ENCODE assay signal across 24 mouse cellular contexts in the genomic region with DNA sequence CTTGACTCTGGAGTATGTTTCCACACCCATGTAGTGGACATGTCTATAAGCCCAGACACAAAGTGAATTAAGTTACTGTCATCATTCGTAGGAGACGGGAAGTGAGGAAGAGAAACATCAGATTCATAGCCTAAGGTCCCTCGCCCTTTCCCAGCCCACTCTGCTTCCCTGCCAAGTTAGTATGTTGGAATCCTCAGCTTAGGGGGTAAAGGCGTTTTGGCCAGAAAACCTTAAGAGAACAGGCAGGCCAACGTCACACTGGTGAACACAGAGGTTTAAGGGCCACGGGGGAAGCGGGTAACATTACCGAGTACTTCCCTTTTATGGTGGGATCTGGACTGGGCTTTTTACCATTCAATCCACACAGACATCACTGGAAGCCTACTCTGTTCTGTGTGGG. TPM values are rescaled to one million over a fixed set of nuclear protein-coding genes. Genes with fewer than 3 reads are reported as not detected.
DNase-seq lines count a peak whose midpoint lies in the region; ATAC-seq and TF ChIP-seq lines count a peak whose summit lies in the region.
"Had no signal": no experiment of that assay in that cellular context is flagged by ENCODE, and none has a peak within 500 bp of the region (broad histone marks: within the 10 kb centered on the region; RNA-seq: fewer than 3 reads in every experiment).

No protein-coding gene starts in this region.

- no peaks in the 10 kb centered on the region for H3K36me3 ChIP-seq in heart, adult 2 months (ENCODE audit: control insufficient read depth, insufficient read depth, low read length)
- peaks cover 16% of the 10 kb centered on the region; the same call in 1 of the 2 replicates for H3K36me3 ChIP-seq in liver, adult 2 months (ENCODE audit: control insufficient read depth, insufficient read depth, low read length)
- no peaks in the 10 kb centered on the region for H3K36me3 ChIP-seq in liver, embryonic 12.5 days
- H3K36me3 ChIP-seq in neural tube, embryonic 13.5 days = no peaks in the 10 kb centered on the region
- no peaks in the 10 kb centered on the region for H3K36me3 ChIP-seq in neural tube, embryonic 15.5 days
- peaks cover 1% of the 10 kb centered on the region for H3K36me3 ChIP-seq in small intestine, adult 2 months (ENCODE audit: control insufficient read depth, insufficient read depth, low read length)
- H3K36me3 ChIP-seq: embryonic facial prominence, embryonic 13.5 days; forebrain, embryonic 12.5 days; hindbrain, embryonic 15.5 days; limb, embryonic 15.5 days; midbrain, embryonic 15.5 days; neural tube, embryonic 12.5 days had no signal

- peak overlapping the region; percentile 56 for H3K27ac ChIP-seq in heart, adult 2 months
- peak overlapping the region; percentile 94 for H3K27ac ChIP-seq in liver, adult 2 months (replicated peaks; ENCODE audit: insufficient read depth, low read depth, low read length)
- H3K27ac ChIP-seq in liver, embryonic 12.5 days = no peak overlapping the region
- no peak overlapping the region for H3K27ac ChIP-seq in neural tube, embryonic 13.5 days (replicated peaks)
- no peak overlapping the region for H3K27ac ChIP-seq in neural tube, embryonic 15.5 days (replicated peaks)
- peak overlapping the region; percentile 53; the same call in 1 of the 2 replicates for H3K27ac ChIP-seq in small intestine, adult 2 months (ENCODE audit: insufficient read depth, low read depth, low read length)
- H3K27ac ChIP-seq: embryonic facial prominence, embryonic 13.5 days; forebrain, embryonic 12.5 days; hindbrain, embryonic 15.5 days; limb, embryonic 15.5 days; midbrain, embryonic 15.5 days; neural tube, embryonic 12.5 days had no signal

- no peaks in the 10 kb centered on the region for H3K9me3 ChIP-seq in liver, embryonic 12.5 days (replicated peaks)
- no peaks in the 10 kb centered on the region for H3K9me3 ChIP-seq in neural tube, embryonic 13.5 days
- H3K9me3 ChIP-seq in neural tube, embryonic 15.5 days (replicated peaks) = no peaks in the 10 kb centered on the region
- H3K9me3 ChIP-seq: embryonic facial prominence, embryonic 13.5 days; forebrain, embryonic 12.5 days; hindbrain, embryonic 15.5 days; limb, embryonic 15.5 days; midbrain, embryonic 15.5 days; neural tube, embryonic 12.5 days had no signal

- H3K4me3 ChIP-seq in heart, adult 2 months = peak overlapping the region; percentile 20
- peak overlapping the region; percentile 93 for H3K4me3 ChIP-seq in liver, adult 2 months (ENCODE audit: insufficient read depth, low read depth, low read length)
- no peak overlapping the region for H3K4me3 ChIP-seq in liver, embryonic 12.5 days
- H3K4me3 ChIP-seq in neural tube, embryonic 13.5 days = no peak overlapping the region
- no peak overlapping the region for H3K4me3 ChIP-seq in neural tube, embryonic 15.5 days (replicated peaks)
- H3K4me3 ChIP-seq in small intestine, adult 2 months (ENCODE audit: low read depth, low read length) = peak overlapping the region; percentile 80
- H3K4me3 ChIP-seq: embryonic facial prominence, embryonic 13.5 days; forebrain, embryonic 12.5 days; limb, embryonic 15.5 days; midbrain, embryonic 15.5 days; neural tube, embryonic 12.5 days had no signal

- no peaks in the 10 kb centered on the region for H3K27me3 ChIP-seq in heart, adult 2 months (ENCODE audit: control insufficient read depth, insufficient read depth, low read length)
- no peaks in the 10 kb centered on the region for H3K27me3 ChIP-seq in liver, adult 2 months (ENCODE audit: control insufficient read depth, insufficient read depth, low read length)
- H3K27me3 ChIP-seq in liver, embryonic 12.5 days (replicated peaks) = peaks cover 50% of the 10 kb centered on the region
- H3K27me3 ChIP-seq in neural tube, embryonic 13.5 days = peaks cover 51% of the 10 kb centered on the region
- H3K27me3 ChIP-seq in neural tube, embryonic 15.5 days (replicated peaks) = peaks cover 51% of the 10 kb centered on the region
- no peaks in the 10 kb centered on the region for H3K27me3 ChIP-seq in small intestine, adult 2 months (ENCODE audit: control insufficient read depth, insufficient read depth, low read length)

- DNase-seq in heart, adult 2 months = no peak
- no peak for DNase-seq in heart, postnatal 4 days
- no peak for DNase-seq in liver, adult 2 months (ENCODE audit: extremely low read depth, low read depth, low spot score)
- no peak for DNase-seq in adrenal gland, postnatal 36 days
- DNase-seq: cerebellum, adult 18-20 months; cerebellum, postnatal 25 days; embryo, embryonic 11 days; gastrocnemius, postnatal 10 days; heart, adult 18-20 months; kidney, postnatal 36 days; left cerebral cortex, postnatal 4 days; right cerebral cortex, postnatal 4 days had no signal

- peak overlapping the region; percentile 76; the same call in 1 of the 2 replicates for H3K9ac ChIP-seq in heart, adult 2 months (ENCODE audit: low read depth, low read length)
- H3K9ac ChIP-seq in liver, adult 2 months (ENCODE audit: low read depth, low read length) = peak overlapping the region; percentile 98
- no peak overlapping the region for H3K9ac ChIP-seq in liver, embryonic 12.5 days
- H3K9ac ChIP-seq in neural tube, embryonic 13.5 days = no peak overlapping the region
- no peak overlapping the region for H3K9ac ChIP-seq in neural tube, embryonic 15.5 days (replicated peaks)
- H3K9ac ChIP-seq: embryonic facial prominence, embryonic 13.5 days; forebrain, embryonic 12.5 days; hindbrain, embryonic 15.5 days; limb, embryonic 15.5 days; midbrain, embryonic 15.5 days; neural tube, embryonic 12.5 days had no signal

- 79% methylated on average over 8 of the region's 8 CpGs for WGBS in heart, adult 2 months
- WGBS in liver, adult 2 months = 77% methylated on average over 8 of the region's 8 CpGs
- WGBS in liver, embryonic 12.5 days (ENCODE audit: insufficient replicate concordance) = 64% methylated on average over 8 of the region's 8 CpGs
- WGBS in neural tube, embryonic 13.5 days = 87% methylated on average over 8 of the region's 8 CpGs
- 87% methylated on average over 8 of the region's 8 CpGs for WGBS in neural tube, embryonic 15.5 days
- WGBS in small intestine, adult 2 months = 82% methylated on average over 8 of the region's 8 CpGs

- intact Hi-C loops in heart, adult 2 months (cut with DNase I) = no loop called here

- H3K79me2 ChIP-seq in heart, adult 2 months (replicated peaks; ENCODE audit: control insufficient read depth, insufficient read depth, low read length) = no peaks in the 10 kb centered on the region
- H3K79me2 ChIP-seq in liver, adult 2 months (ENCODE audit: control insufficient read depth, insufficient read depth, low read length) = peaks cover 17% of the 10 kb centered on the region; the same call in 1 of the 2 replicates

- H3K4me2 ChIP-seq in liver, embryonic 12.5 days = no peak overlapping the region
- peak overlapping the region; percentile 13; the same call in 1 of the 2 replicates for H3K4me2 ChIP-seq in neural tube, embryonic 13.5 days
- H3K4me2 ChIP-seq in neural tube, embryonic 15.5 days = no peak overlapping the region
- H3K4me2 ChIP-seq: embryonic facial prominence, embryonic 13.5 days; forebrain, embryonic 12.5 days; hindbrain, embryonic 15.5 days; limb, embryonic 15.5 days; midbrain, embryonic 15.5 days; neural tube, embryonic 12.5 days had no signal

- ATAC-seq in liver, embryonic 12.5 days = no peak
- ATAC-seq in neural tube, embryonic 13.5 days (ENCODE audit: low read depth) = no peak
- no peak for ATAC-seq in neural tube, embryonic 15.5 days (ENCODE audit: low FRiP score)
- ATAC-seq: midbrain, embryonic 15.5 days had no signal

- TF ChIP-seq CTCF in heart, adult 2 months (IDR thresholded peaks at IDR 0.05) = no peak
- TF ChIP-seq CTCF in liver, adult 2 months (IDR thresholded peaks at IDR 0.05; ENCODE audit: low read depth, low read length) = no peak
- no peak for TF ChIP-seq CTCF in small intestine, adult 2 months (IDR thresholded peaks at IDR 0.05; ENCODE audit: extremely low read depth, insufficient read length, insufficient replicate concordance, low read depth, low read length)

- TF ChIP-seq POLR2A in heart, adult 2 months (IDR thresholded peaks at IDR 0.05; ENCODE audit: insufficient read depth, low read depth, low read length) = no peak
- no peak for TF ChIP-seq POLR2A in liver, adult 2 months (IDR thresholded peaks at IDR 0.05; ENCODE audit: extremely low read depth, insufficient read depth, low read length)
- TF ChIP-seq POLR2A in small intestine, adult 2 months (IDR thresholded peaks at IDR 0.05; ENCODE audit: low read depth, low read length) = no peak

- H3K4me1 ChIP-seq in heart, adult 2 months (ENCODE audit: control insufficient read depth, insufficient read depth, low read length) = peaks cover 1% of the 10 kb centered on the region; the same call in 1 of the 2 replicates
- peaks cover 31% of the 10 kb centered on the region for H3K4me1 ChIP-seq in liver, adult 2 months (ENCODE audit: control insufficient read depth, insufficient read depth, low read length)
- H3K4me1 ChIP-seq in liver, embryonic 12.5 days = peaks cover 16% of the 10 kb centered on the region
- H3K4me1 ChIP-seq in neural tube, embryonic 13.5 days (replicated peaks) = peaks cover 9% of the 10 kb centered on the region
- H3K4me1 ChIP-seq in neural tube, embryonic 15.5 days = peaks cover 9% of the 10 kb centered on the region
- H3K4me1 ChIP-seq in small intestine, adult 2 months (ENCODE audit: control insufficient read depth, insufficient read depth, insufficient read length, low read length) = peaks cover 19% of the 10 kb centered on the region

- no peak for TF ChIP-seq EP300 in heart, adult 2 months (IDR thresholded peaks at IDR 0.05; ENCODE audit: insufficient read depth, low read depth, low read length)

RNA-seq across cellular contexts. Expression of gene Adap2, which starts 1.6 kb away (rescaled TPM):
- 10 to 100 TPM; 10.5 to 11.0 TPM for total RNA-seq in heart, adult 2 months (2021)
- 5.5 and 8.1 TPM in 2 replicates for polyA plus RNA-seq in heart, adult 2 months (2012; rRNA removed)
- total RNA-seq in heart, postnatal 4 days (2021) = 1 to 10 TPM; 3.6 to 4.3 TPM
- total RNA-seq in liver, adult 2 months (2014; rRNA removed) = 32.1 and 33.4 TPM in 2 replicates
- polyA plus RNA-seq in liver, adult 2 months (2012; rRNA removed) = 23.6 and 27.3 TPM in 2 replicates
- polyA plus RNA-seq in liver, embryonic 12.5 days (2016; fragmentation: Nextera tagmentation; extraction: Ambion mirVana) = 2.7 and 2.8 TPM in 2 replicates
- polyA plus RNA-seq in neural tube, embryonic 13.5 days (2015; fragmentation: Nextera tagmentation; extraction: Ambion mirVana) = 3.6 and 3.9 TPM in 2 replicates
- 3.4 and 4.1 TPM in 2 replicates for polyA plus RNA-seq in neural tube, embryonic 15.5 days (2015; fragmentation: Nextera tagmentation; extraction: Ambion mirVana)
- polyA plus RNA-seq in small intestine, adult 2 months (2012; rRNA removed) = 17.3 and 23.2 TPM in 2 replicates
- 10 to 100 TPM in 1 of 2 experiments, 1 to 10 TPM in 1; 9.6 to 10.3 TPM for total RNA-seq in adrenal gland, postnatal 36 days (2021)
- total RNA-seq: hematopoietic stem cell, adult 5-6 weeks had no signal
- polyA plus RNA-seq: erythroblast, embryonic 14.5 days had no signal

RNA-seq across cellular contexts. Expression of gene Tefm, which starts 13.6 kb away (rescaled TPM):
- total RNA-seq in heart, adult 2 months (2021) = 10 to 100 TPM; 24.4 to 28.7 TPM
- polyA plus RNA-seq in heart, adult 2 months (2012; rRNA removed) = 14.7 and 21.3 TPM in 2 replicates
- 10 to 100 TPM; 19.1 to 19.5 TPM for total RNA-seq in heart, postnatal 4 days (2021)
- 20.5 and 21.6 TPM in 2 replicates for total RNA-seq in liver, adult 2 months (2014; rRNA removed)
- 5.0 and 5.3 TPM in 2 replicates for polyA plus RNA-seq in liver, adult 2 months (2012; rRNA removed)
- 18.2 and 22.4 TPM in 2 replicates for polyA plus RNA-seq in liver, embryonic 12.5 days (2016; fragmentation: Nextera tagmentation; extraction: Ambion mirVana)
- 26.6 and 27.2 TPM in 2 replicates for polyA plus RNA-seq in neural tube, embryonic 13.5 days (2015; fragmentation: Nextera tagmentation; extraction: Ambion mirVana)
- polyA plus RNA-seq in neural tube, embryonic 15.5 days (2015; fragmentation: Nextera tagmentation; extraction: Ambion mirVana) = 21.9 and 26.3 TPM in 2 replicates
- 0.60 and 1.1 TPM in 2 replicates for polyA plus RNA-seq in small intestine, adult 2 months (2012; rRNA removed)
- 10 to 100 TPM; 11.0 to 19.0 TPM for total RNA-seq in adrenal gland, postnatal 36 days (2021)
- polyA plus RNA-seq: erythroblast, embryonic 14.5 days had no signal

RNA-seq across cellular contexts. Expression of gene Rnf135, which starts 28.1 kb away (rescaled TPM):
- 1 to 10 TPM; 4.4 to 4.6 TPM for total RNA-seq in heart, adult 2 months (2021)
- polyA plus RNA-seq in heart, adult 2 months (2012; rRNA removed) = 5.4 and 6.3 TPM in 2 replicates
- total RNA-seq in heart, postnatal 4 days (2021) = 1 to 10 TPM; 5.2 to 8.5 TPM
- total RNA-seq in liver, adult 2 months (2014; rRNA removed) = 6.1 and 6.6 TPM in 2 replicates
- 9.4 and 11.0 TPM in 2 replicates for polyA plus RNA-seq in liver, adult 2 months (2012; rRNA removed)
- polyA plus RNA-seq in liver, embryonic 12.5 days (2016; fragmentation: Nextera tagmentation; extraction: Ambion mirVana) = 4.2 and 5.0 TPM in 2 replicates
- 3.6 and 4.2 TPM in 2 replicates for polyA plus RNA-seq in neural tube, embryonic 13.5 days (2015; fragmentation: Nextera tagmentation; extraction: Ambion mirVana)
- polyA plus RNA-seq in neural tube, embryonic 15.5 days (2015; fragmentation: Nextera tagmentation; extraction: Ambion mirVana) = 2.9 and 6.2 TPM in 2 replicates
- 4.3 and 5.9 TPM in 2 replicates for polyA plus RNA-seq in small intestine, adult 2 months (2012; rRNA removed)
- 10 to 100 TPM in 1 of 2 experiments, 1 to 10 TPM in 1; 6.9 to 13.3 TPM for total RNA-seq in adrenal gland, postnatal 36 days (2021)

RNA-seq across cellular contexts. Expression of gene Rhot1, which starts 53.3 kb away (rescaled TPM):
- total RNA-seq in heart, adult 2 months (2021) = 10 to 100 TPM; 57.2 to 60.7 TPM
- 38.7 and 69.5 TPM in 2 replicates for polyA plus RNA-seq in heart, adult 2 months (2012; rRNA removed)
- total RNA-seq in heart, postnatal 4 days (2021) = 10 to 100 TPM; 62.6 to 63.8 TPM
- total RNA-seq in liver, adult 2 months (2014; rRNA removed) = 32.1 and 37.1 TPM in 2 replicates
- 8.4 and 8.9 TPM in 2 replicates for polyA plus RNA-seq in liver, adult 2 months (2012; rRNA removed)
- 36.7 and 36.9 TPM in 2 replicates for polyA plus RNA-seq in liver, embryonic 12.5 days (2016; fragmentation: Nextera tagmentation; extraction: Ambion mirVana)
- 76.2 and 80.0 TPM in 2 replicates for polyA plus RNA-seq in neural tube, embryonic 13.5 days (2015; fragmentation: Nextera tagmentation; extraction: Ambion mirVana)
- 70.2 and 72.9 TPM in 2 replicates for polyA plus RNA-seq in neural tube, embryonic 15.5 days (2015; fragmentation: Nextera tagmentation; extraction: Ambion mirVana)
- polyA plus RNA-seq in small intestine, adult 2 months (2012; rRNA removed) = 1.8 and 3.0 TPM in 2 replicates
- total RNA-seq in adrenal gland, postnatal 36 days (2021) = 10 to 100 TPM; 68.9 to 86.2 TPM

Comparison
In these comparisons a context has a peak if more than half of its experiments do, and no peak if none do; other contexts are left out.
1. H3K27ac ChIP-seq: peak in heart, adult 2 months (single experiment), liver, adult 2 months (single experiment) and small intestine, adult 2 months (single experiment); none in liver, embryonic 12.5 days (single experiment), neural tube, embryonic 13.5 days (single experiment) and neural tube, embryonic 15.5 days (single experiment).
2. H3K4me3 ChIP-seq: peak in heart, adult 2 months (single experiment), liver, adult 2 months (single experiment) and small intestine, adult 2 months (single experiment); none in liver, embryonic 12.5 days (single experiment), neural tube, embryonic 13.5 days (single experiment) and neural tube, embryonic 15.5 days (single experiment).
3. H3K9ac ChIP-seq: peak in heart, adult 2 months (single experiment) and liver, adult 2 months (single experiment); none in liver, embryonic 12.5 days (single experiment), neural tube, embryonic 13.5 days (single experiment) and neural tube, embryonic 15.5 days (single experiment).